Mouse (Mus musculus): ENCODE measurements around the gene Zp3. TPM values are rescaled to one million over a fixed set of nuclear protein-coding genes. Genes with fewer than 3 reads are reported as not detected.

Gene Zp3
- polyA plus RNA-seq, 1 experiment from 2014 or later = not detected

GRCm38 (mm10) chr5:135965501-135965930, 14.4 kb upstream of the Zp3 start:
- Histone ChIP-seq H3K4me3 (ENCODE audit: low read depth, low read length) (no peak overlapping the region), H3K4me1 (ENCODE audit: insufficient read depth) (peaks cover 26% of the 10 kb centered on the region), H3K9me3 (ENCODE audit: low read length) (no peaks in the 10 kb centered on the region), H3K36me3 (replicated peaks; ENCODE audit: insufficient read depth, low read length) (no peaks in the 10 kb centered on the region), H3K27ac (ENCODE audit: low read depth) (no peak overlapping the region), H3K9ac (replicated peaks) (no peak overlapping the region), H3K4me2 (ENCODE audit: low read depth, low read length) (peak overlapping the region; percentile 22; the same call in 1 of the 2 replicates), H3K27me3 (ENCODE audit: insufficient read depth, low read length) (no peaks in the 10 kb centered on the region)
- DNase-seq = peak; percentile 54
- no peak for ATAC-seq
- TF ChIP-seq CTCF (IDR thresholded peaks at IDR 0.05; ENCODE audit: low read depth) (peak; percentile 35; the same call in 1 of the 2 replicates), EP300 (IDR thresholded peaks at IDR 0.05; ENCODE audit: low read depth) (no peak)
- WGBS (ENCODE audit: insufficient replicate concordance) = 18% methylated on average over 24 of the region's 24 CpGs

GRCm38 (mm10) chr5:135966866-135967265, 13.0 kb upstream of the Zp3 start:
- peak; percentile 53 for DNase-seq
- Histone ChIP-seq H3K4me3 (ENCODE audit: low read depth, low read length) (no peak overlapping the region), H3K27ac (ENCODE audit: low read depth) (no peak overlapping the region), H3K9me3 (ENCODE audit: low read length) (no peaks in the 10 kb centered on the region), H3K9ac (replicated peaks) (no peak overlapping the region), H3K36me3 (replicated peaks; ENCODE audit: insufficient read depth, low read length) (no peaks in the 10 kb centered on the region), H3K4me2 (ENCODE audit: low read depth, low read length) (no peak overlapping the region), H3K27me3 (ENCODE audit: insufficient read depth, low read length) (no peaks in the 10 kb centered on the region), H3K4me1 (ENCODE audit: insufficient read depth) (peaks cover 13% of the 10 kb centered on the region)
- TF ChIP-seq CTCF (IDR thresholded peaks at IDR 0.05; ENCODE audit: low read depth) (peak; percentile 66), EP300 (IDR thresholded peaks at IDR 0.05; ENCODE audit: low read depth) (no peak)
- no peak for ATAC-seq
- WGBS (ENCODE audit: insufficient replicate concordance) = 51% methylated on average over 9 of the region's 9 CpGs

- Histone ChIP-seq H3K4me2 (ENCODE audit: low read depth, low read length) (no peak overlapping the region), H3K4me1 (ENCODE audit: insufficient read depth) (peaks cover 4% of the 10 kb centered on the region; the same call in 1 of the 2 replicates), H3K27me3 (ENCODE audit: insufficient read depth, low read length) (no peaks in the 10 kb centered on the region), H3K9ac (replicated peaks) (no peak overlapping the region), H3K27ac (ENCODE audit: low read depth) (no peak overlapping the region), H3K9me3 (ENCODE audit: low read length) (no peaks in the 10 kb centered on the region), H3K36me3 (replicated peaks; ENCODE audit: insufficient read depth, low read length) (no peaks in the 10 kb centered on the region), H3K4me3 (ENCODE audit: low read depth, low read length) (no peak overlapping the region)
- TF ChIP-seq CTCF (IDR thresholded peaks at IDR 0.05; ENCODE audit: low read depth) = peak; percentile 81
- no peak for TF ChIP-seq EP300 (IDR thresholded peaks at IDR 0.05; ENCODE audit: low read depth)
- ATAC-seq (no peak), DNase-seq (peak; percentile 74)
- WGBS (ENCODE audit: insufficient replicate concordance) = 59% methylated on average over 1 of the region's 1 CpGs
Observed at GRCm38 (mm10) chr5:135968781-135969180, 11.1 kb upstream of the Zp3 start.

GRCm38 (mm10) chr5:135970247-135970646, 9.7 kb upstream of the Zp3 start:
- no peak for DNase-seq
- no peak overlapping the region for H3K9ac ChIP-seq (replicated peaks)
- no peaks in the 10 kb centered on the region for H3K9me3 ChIP-seq (ENCODE audit: low read length)
- no peaks in the 10 kb centered on the region for H3K27me3 ChIP-seq (ENCODE audit: insufficient read depth, low read length)
- H3K4me1 ChIP-seq (ENCODE audit: insufficient read depth) = peaks cover 4% of the 10 kb centered on the region; the same call in 1 of the 2 replicates
- no peak overlapping the region for H3K27ac ChIP-seq (ENCODE audit: low read depth)
- no peak overlapping the region for H3K4me2 ChIP-seq (ENCODE audit: low read depth, low read length)
- ATAC-seq = no peak
- no peak for TF ChIP-seq CTCF (IDR thresholded peaks at IDR 0.05; ENCODE audit: low read depth)
- no peak for TF ChIP-seq EP300 (IDR thresholded peaks at IDR 0.05; ENCODE audit: low read depth)
- H3K4me3 ChIP-seq (ENCODE audit: low read depth, low read length) = no peak overlapping the region
- H3K36me3 ChIP-seq (replicated peaks; ENCODE audit: insufficient read depth, low read length) = no peaks in the 10 kb centered on the region
- WGBS (ENCODE audit: insufficient replicate concordance) = 79% methylated on average over 6 of the region's 6 CpGs

- no peak overlapping the region for H3K9ac ChIP-seq (replicated peaks)
- ATAC-seq = no peak
- 71% methylated on average over 7 of the region's 7 CpGs for WGBS (ENCODE audit: insufficient replicate concordance)
Observed at GRCm38 (mm10) chr5:135971876-135972275, 8.0 kb upstream of the Zp3 start.

GRCm38 (mm10) chr5:135974365-135974764, 5.5 kb upstream of the Zp3 start, which contains the start of gene Ssc4d:
TSS of gene Ssc4d (minus strand) at chr5:135974531.
- WGBS (ENCODE audit: insufficient replicate concordance) = 26% methylated on average over 9 of the region's 9 CpGs
- H3K4me3 ChIP-seq (ENCODE audit: low read depth, low read length) = no peak within 1 kb of the TSS
- no peak within 1 kb of the TSS for H3K27ac ChIP-seq (ENCODE audit: low read depth)
- TF ChIP-seq EP300 (IDR thresholded peaks at IDR 0.05; ENCODE audit: low read depth) = no peak
- TF ChIP-seq CTCF (IDR thresholded peaks at IDR 0.05; ENCODE audit: low read depth) = no peak
- no peaks in the 10 kb centered on the region for H3K4me1 ChIP-seq (ENCODE audit: insufficient read depth)
- no peak within 1 kb of the TSS for H3K9ac ChIP-seq (replicated peaks)
- no peak within 1 kb of the TSS for H3K4me2 ChIP-seq (ENCODE audit: low read depth, low read length)
- H3K9me3 ChIP-seq (ENCODE audit: low read length) = no peaks in the 10 kb centered on the region
- no peaks in the 10 kb centered on the region for H3K27me3 ChIP-seq (ENCODE audit: insufficient read depth, low read length)
- ATAC-seq = no peak
- H3K36me3 ChIP-seq (replicated peaks; ENCODE audit: insufficient read depth, low read length) = no peaks in the 10 kb centered on the region
- DNase-seq = no peak

More at GRCm38 (mm10) chr5:135971876-135972275, 8.0 kb upstream of the Zp3 start:
- H3K36me3 ChIP-seq (replicated peaks; ENCODE audit: insufficient read depth, low read length) = no peaks in the 10 kb centered on the region
- no peaks in the 10 kb centered on the region for H3K27me3 ChIP-seq (ENCODE audit: insufficient read depth, low read length)
- no peaks in the 10 kb centered on the region for H3K9me3 ChIP-seq (ENCODE audit: low read length)
- H3K27ac ChIP-seq (ENCODE audit: low read depth) = no peak overlapping the region
- TF ChIP-seq EP300 (IDR thresholded peaks at IDR 0.05; ENCODE audit: low read depth) (no peak), CTCF (IDR thresholded peaks at IDR 0.05; ENCODE audit: low read depth) (no peak)
- H3K4me3 ChIP-seq (ENCODE audit: low read depth, low read length) = no peak overlapping the region
- no peak for DNase-seq
- no peaks in the 10 kb centered on the region for H3K4me1 ChIP-seq (ENCODE audit: insufficient read depth)
- no peak overlapping the region for H3K4me2 ChIP-seq (ENCODE audit: low read depth, low read length)

All from liver, postnatal 0 days (tissue).